Mouse (Mus musculus): ENCODE measurements around the gene Ly86. TPM values are rescaled to one million over a fixed set of nuclear protein-coding genes. Genes with fewer than 3 reads are reported as not detected.

Gene Ly86
- polyA plus RNA-seq, 1 experiment from 2014 or later = 2.5 TPM

GRCm38 (mm10) chr13:37451471-37451870 is 106.5 kb downstream of the Ly86 start:
- 57% methylated on average over 3 of the region's 3 CpGs for WGBS (ENCODE audit: insufficient replicate concordance)
- ATAC-seq (replicated peaks; ENCODE audit: insufficient number of reproducible peaks, low FRiP score, low TSS enrichment) = no peak
- Histone ChIP-seq H3K4me3 (ENCODE audit: low read depth, low read length) (no peak overlapping the region), H3K27ac (ENCODE audit: low read depth, low read length) (peak overlapping the region; percentile 38; the same call in 1 of the 2 replicates), H3K27me3 (ENCODE audit: control insufficient read depth, insufficient read depth, low read length) (no peaks in the 10 kb centered on the region), H3K36me3 (ENCODE audit: control insufficient read depth, insufficient read depth, low read length) (no peaks in the 10 kb centered on the region), H3K4me1 (ENCODE audit: control insufficient read depth, insufficient read depth, low read length) (peaks cover 38% of the 10 kb centered on the region), H3K4me2 (no peak overlapping the region; the same call in 1 of the 2 replicates), H3K9ac (ENCODE audit: low read depth, low read length) (no peak overlapping the region; the same call in 1 of the 2 replicates), H3K9me3 (replicated peaks; ENCODE audit: control insufficient read depth, low read length) (no peaks in the 10 kb centered on the region)

- peaks cover 45% of the 10 kb centered on the region for H3K4me1 ChIP-seq (ENCODE audit: control insufficient read depth, insufficient read depth, low read length)
- H3K4me2 ChIP-seq = peak overlapping the region; percentile 85
- no peaks in the 10 kb centered on the region for H3K27me3 ChIP-seq (ENCODE audit: control insufficient read depth, insufficient read depth, low read length)
- no peaks in the 10 kb centered on the region for H3K36me3 ChIP-seq (ENCODE audit: control insufficient read depth, insufficient read depth, low read length)
- H3K9me3 ChIP-seq (replicated peaks; ENCODE audit: control insufficient read depth, low read length) = no peaks in the 10 kb centered on the region
- 5% methylated on average over 22 of the region's 22 CpGs for WGBS (ENCODE audit: insufficient replicate concordance)
- peak; percentile 77 for ATAC-seq (replicated peaks; ENCODE audit: insufficient number of reproducible peaks, low FRiP score, low TSS enrichment)
- H3K9ac ChIP-seq (ENCODE audit: low read depth, low read length) = peak overlapping the region; percentile 69
- H3K27ac ChIP-seq (ENCODE audit: low read depth, low read length) = peak overlapping the region; percentile 66
- peak overlapping the region; percentile 45 for H3K4me3 ChIP-seq (ENCODE audit: low read depth, low read length)
Observed at GRCm38 (mm10) chr13:37452022-37452941, 107.3 kb downstream of the Ly86 start.

- 0 out of 2 replicates have a peak overlapping the region, but pooled peaks have one; percentile 54 for H3K27ac ChIP-seq (ENCODE audit: low read depth, low read length)
- peaks cover 48% of the 10 kb centered on the region for H3K4me1 ChIP-seq (ENCODE audit: control insufficient read depth, insufficient read depth, low read length)
- WGBS (ENCODE audit: insufficient replicate concordance) = 1% methylated on average over 13 of the region's 13 CpGs
Observed at GRCm38 (mm10) chr13:37453203-37453602, 108.2 kb downstream of the Ly86 start.

GRCm38 (mm10) chr13:37454356-37454755 is 109.3 kb downstream of the Ly86 start:
- no peaks in the 10 kb centered on the region for H3K27me3 ChIP-seq (ENCODE audit: control insufficient read depth, insufficient read depth, low read length)
- H3K4me1 ChIP-seq (ENCODE audit: control insufficient read depth, insufficient read depth, low read length) = peaks cover 48% of the 10 kb centered on the region
- 29% methylated on average over 6 of the region's 6 CpGs for WGBS (ENCODE audit: insufficient replicate concordance)
- no peak overlapping the region for H3K27ac ChIP-seq (ENCODE audit: low read depth, low read length)
- H3K9ac ChIP-seq (ENCODE audit: low read depth, low read length) = no peak overlapping the region
- no peak overlapping the region for H3K4me2 ChIP-seq
- no peak for ATAC-seq (replicated peaks; ENCODE audit: insufficient number of reproducible peaks, low FRiP score, low TSS enrichment)
- no peak overlapping the region for H3K4me3 ChIP-seq (ENCODE audit: low read depth, low read length)
- H3K36me3 ChIP-seq (ENCODE audit: control insufficient read depth, insufficient read depth, low read length) = no peaks in the 10 kb centered on the region
- no peaks in the 10 kb centered on the region for H3K9me3 ChIP-seq (replicated peaks; ENCODE audit: control insufficient read depth, low read length)

More at GRCm38 (mm10) chr13:37453203-37453602, 108.2 kb downstream of the Ly86 start:
- Histone ChIP-seq H3K4me3 (ENCODE audit: low read depth, low read length) (peak overlapping the region; percentile 45), H3K9me3 (replicated peaks; ENCODE audit: control insufficient read depth, low read length) (no peaks in the 10 kb centered on the region), H3K4me2 (peak overlapping the region; percentile 85), H3K9ac (ENCODE audit: low read depth, low read length) (no peak overlapping the region), H3K36me3 (ENCODE audit: control insufficient read depth, insufficient read depth, low read length) (no peaks in the 10 kb centered on the region), H3K27me3 (ENCODE audit: control insufficient read depth, insufficient read depth, low read length) (no peaks in the 10 kb centered on the region)
- peak; percentile 35; the same call in 1 of the 2 replicates for ATAC-seq (replicated peaks; ENCODE audit: insufficient number of reproducible peaks, low FRiP score, low TSS enrichment)

GRCm38 (mm10) chr13:37455561-37455960 is 110.6 kb downstream of the Ly86 start:
- no peak overlapping the region for H3K4me3 ChIP-seq (ENCODE audit: low read depth, low read length)
- no peaks in the 10 kb centered on the region for H3K36me3 ChIP-seq (ENCODE audit: control insufficient read depth, insufficient read depth, low read length)
- no peak overlapping the region for H3K27ac ChIP-seq (ENCODE audit: low read depth, low read length)
- no peak overlapping the region for H3K9ac ChIP-seq (ENCODE audit: low read depth, low read length)
- ATAC-seq (replicated peaks; ENCODE audit: insufficient number of reproducible peaks, low FRiP score, low TSS enrichment) = no peak
- no peak overlapping the region for H3K4me2 ChIP-seq
- peaks cover 48% of the 10 kb centered on the region for H3K4me1 ChIP-seq (ENCODE audit: control insufficient read depth, insufficient read depth, low read length)
- H3K27me3 ChIP-seq (ENCODE audit: control insufficient read depth, insufficient read depth, low read length) = no peaks in the 10 kb centered on the region
- 53% methylated on average over 3 of the region's 3 CpGs for WGBS (ENCODE audit: insufficient replicate concordance)
- no peaks in the 10 kb centered on the region for H3K9me3 ChIP-seq (replicated peaks; ENCODE audit: control insufficient read depth, low read length)

- ATAC-seq (replicated peaks; ENCODE audit: insufficient number of reproducible peaks, low FRiP score, low TSS enrichment) = peak; percentile 46; the same call in 1 of the 2 replicates
- Histone ChIP-seq H3K4me2 (no peak overlapping the region), H3K36me3 (ENCODE audit: control insufficient read depth, insufficient read depth, low read length) (no peaks in the 10 kb centered on the region), H3K9ac (ENCODE audit: low read depth, low read length) (no peak overlapping the region), H3K27me3 (ENCODE audit: control insufficient read depth, insufficient read depth, low read length) (no peaks in the 10 kb centered on the region), H3K9me3 (replicated peaks; ENCODE audit: control insufficient read depth, low read length) (no peaks in the 10 kb centered on the region), H3K27ac (ENCODE audit: low read depth, low read length) (peak overlapping the region; percentile 54), H3K4me3 (ENCODE audit: low read depth, low read length) (no peak overlapping the region), H3K4me1 (ENCODE audit: control insufficient read depth, insufficient read depth, low read length) (peaks cover 44% of the 10 kb centered on the region)
- 46% methylated on average over 11 of the region's 11 CpGs for WGBS (ENCODE audit: insufficient replicate concordance)
Observed at GRCm38 (mm10) chr13:37457007-37457827, 112.2 kb downstream of the Ly86 start.

GRCm38 (mm10) chr13:37458557-37458956 is 113.5 kb downstream of the Ly86 start:
- H3K27ac ChIP-seq (ENCODE audit: low read depth, low read length) = no peak overlapping the region
- WGBS (ENCODE audit: insufficient replicate concordance) = 85% methylated on average over 5 of the region's 5 CpGs
- H3K4me3 ChIP-seq (ENCODE audit: low read depth, low read length) = no peak overlapping the region
- no peak for ATAC-seq (replicated peaks; ENCODE audit: insufficient number of reproducible peaks, low FRiP score, low TSS enrichment)
- H3K4me2 ChIP-seq = no peak overlapping the region
- H3K4me1 ChIP-seq (ENCODE audit: control insufficient read depth, insufficient read depth, low read length) = peaks cover 31% of the 10 kb centered on the region
- H3K9ac ChIP-seq (ENCODE audit: low read depth, low read length) = no peak overlapping the region
- H3K36me3 ChIP-seq (ENCODE audit: control insufficient read depth, insufficient read depth, low read length) = no peaks in the 10 kb centered on the region
- no peaks in the 10 kb centered on the region for H3K9me3 ChIP-seq (replicated peaks; ENCODE audit: control insufficient read depth, low read length)
- no peaks in the 10 kb centered on the region for H3K27me3 ChIP-seq (ENCODE audit: control insufficient read depth, insufficient read depth, low read length)

GRCm38 (mm10) chr13:37459022-37459421 is 114.0 kb downstream of the Ly86 start:
- WGBS (ENCODE audit: insufficient replicate concordance) = 61% methylated on average over 10 of the region's 10 CpGs
- Histone ChIP-seq H3K27ac (ENCODE audit: low read depth, low read length) (no peak overlapping the region), H3K36me3 (ENCODE audit: control insufficient read depth, insufficient read depth, low read length) (no peaks in the 10 kb centered on the region), H3K4me2 (no peak overlapping the region), H3K4me3 (ENCODE audit: low read depth, low read length) (no peak overlapping the region), H3K27me3 (ENCODE audit: control insufficient read depth, insufficient read depth, low read length) (no peaks in the 10 kb centered on the region), H3K9ac (ENCODE audit: low read depth, low read length) (no peak overlapping the region), H3K4me1 (ENCODE audit: control insufficient read depth, insufficient read depth, low read length) (peaks cover 28% of the 10 kb centered on the region), H3K9me3 (replicated peaks; ENCODE audit: control insufficient read depth, low read length) (no peaks in the 10 kb centered on the region)
- no peak for ATAC-seq (replicated peaks; ENCODE audit: insufficient number of reproducible peaks, low FRiP score, low TSS enrichment)

All from heart, embryonic 11.5 days (tissue).